Comparison of ENCODE assay signal across 14 mouse cellular contexts in the genomic region with DNA sequence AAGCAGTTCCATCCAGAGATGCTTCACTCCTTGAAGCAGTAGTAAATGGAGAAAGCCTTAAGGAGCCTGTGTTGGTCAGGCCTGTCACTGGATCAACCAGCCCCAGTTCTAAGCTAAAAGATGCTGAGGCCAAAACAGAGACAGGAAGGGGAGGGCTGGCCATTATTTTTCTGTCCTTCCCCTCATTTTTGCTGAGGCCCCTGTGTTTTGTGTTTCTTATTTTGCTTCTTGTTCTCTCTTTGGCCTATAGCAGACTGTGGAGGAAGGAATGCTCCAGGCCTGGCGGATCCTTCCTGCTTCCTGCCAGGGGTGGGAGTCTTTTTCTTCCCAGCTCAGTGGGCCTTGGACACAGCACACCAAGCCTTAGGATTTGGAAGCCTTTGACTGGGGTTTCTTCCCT. TPM values are rescaled to one million over a fixed set of nuclear protein-coding genes. Genes with fewer than 3 reads are reported as not detected.
"Had no signal": no experiment of that assay in that cellular context is flagged by ENCODE, and none has a peak within 500 bp of the region (broad histone marks: within the 10 kb centered on the region; RNA-seq: fewer than 3 reads in every experiment).

No protein-coding gene starts in this region.

- H3K9me3 ChIP-seq: limb, embryonic 12.5 days; liver, embryonic 13.5 days; midbrain, embryonic 12.5 days; neural tube, embryonic 13.5 days had no signal

- H3K4me1 ChIP-seq: limb, embryonic 12.5 days; liver, embryonic 13.5 days; midbrain, embryonic 12.5 days; neural tube, embryonic 13.5 days had no signal

- H3K4me2 ChIP-seq: limb, embryonic 12.5 days; liver, embryonic 13.5 days; lung, embryonic 14.5 days; midbrain, embryonic 12.5 days; neural tube, embryonic 13.5 days had no signal

- H3K9ac ChIP-seq: limb, embryonic 12.5 days; liver, embryonic 13.5 days; lung, embryonic 14.5 days; midbrain, embryonic 12.5 days; neural tube, embryonic 13.5 days had no signal

- DNase-seq: kidney, adult 8-10 months; kidney, postnatal 25 days; liver, embryonic 13.5 days; lung, embryonic 14.5 days; retina, postnatal 1 day; right cerebral cortex, postnatal 4 days; thymus, postnatal 4 days had no signal

- H3K4me3 ChIP-seq: limb, embryonic 12.5 days; liver, embryonic 13.5 days; midbrain, embryonic 12.5 days; neural tube, embryonic 13.5 days had no signal

- H3K27me3 ChIP-seq: limb, embryonic 12.5 days; liver, embryonic 13.5 days; neural tube, embryonic 13.5 days had no signal

- H3K27ac ChIP-seq: limb, embryonic 12.5 days; liver, embryonic 13.5 days; midbrain, embryonic 12.5 days; neural tube, embryonic 13.5 days; stomach, postnatal 0 days had no signal

- H3K36me3 ChIP-seq: limb, embryonic 12.5 days; liver, embryonic 13.5 days; midbrain, embryonic 12.5 days; neural tube, embryonic 13.5 days had no signal

- ATAC-seq: midbrain, embryonic 16.5 days had no signal

RNA-seq across cellular contexts. Expression of a gene that starts 41.5 kb away (rescaled TPM):
- total RNA-seq: layer of hippocampus, postnatal 36 days; megakaryocyte-erythroid progenitor cell, adult 5-6 weeks had no signal
- polyA plus RNA-seq: limb, embryonic 12.5 days; midbrain, embryonic 12.5 days; midbrain, embryonic 16.5 days; neural tube, embryonic 13.5 days had no signal
